Mouse (Mus musculus) cerebellum, adult 2 months (tissue): ENCODE measurements around the gene Frmd4a.

Source experiments
- CTCF ChIP-seq: fragments of 200-500 bp; IDR thresholded peaks from 2 replicates; pipeline ENCODE4 v1.5.1; 2011; ENCODE audit warnings: low read depth, mild to moderate bottlenecking, control low read depth, low read length, moderate library complexity, borderline replicate concordance; ENCODE audit not compliant: insufficient read depth
- POLR2A ChIP-seq: fragments of 200-500 bp; IDR thresholded peaks from 2 replicates; pipeline ENCODE4 v1.6.1; 2011; ENCODE audit warnings: low read length, control low read depth, borderline replicate concordance; ENCODE audit not compliant: insufficient read depth

GRCm38 (mm10) chr2:4428407-4428855, 410.9 kb downstream of the Frmd4a start:
- TF ChIP-seq CTCF = no peak
- no peak for TF ChIP-seq POLR2A
